Mouse (Mus musculus): Measurements from ENCODE around the gene Cacnb4.

The Cacnb4 gene

DNA sequence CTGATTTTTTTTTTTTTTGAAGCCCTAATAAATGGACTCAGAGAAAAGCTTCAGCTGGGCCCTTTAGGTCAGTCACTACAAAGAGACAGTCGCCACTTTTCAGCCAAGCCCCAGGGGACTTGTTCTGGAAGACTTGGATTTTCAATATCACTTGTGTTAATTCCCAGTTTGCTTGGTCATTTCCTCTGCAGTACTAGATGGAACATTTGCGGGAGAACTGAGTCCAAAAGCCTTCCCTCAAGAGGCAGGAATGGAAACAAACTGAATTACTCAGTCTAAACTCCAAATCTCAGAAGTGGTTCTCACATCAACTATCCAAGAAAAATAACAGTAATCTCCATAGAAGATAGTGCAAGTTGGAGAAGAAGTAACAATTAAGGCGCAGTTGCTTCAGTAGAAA lies 109.2 kb downstream of the Cacnb4 start:
- no peak for DNase-seq (ENCODE audit: low spot score)

DNA sequence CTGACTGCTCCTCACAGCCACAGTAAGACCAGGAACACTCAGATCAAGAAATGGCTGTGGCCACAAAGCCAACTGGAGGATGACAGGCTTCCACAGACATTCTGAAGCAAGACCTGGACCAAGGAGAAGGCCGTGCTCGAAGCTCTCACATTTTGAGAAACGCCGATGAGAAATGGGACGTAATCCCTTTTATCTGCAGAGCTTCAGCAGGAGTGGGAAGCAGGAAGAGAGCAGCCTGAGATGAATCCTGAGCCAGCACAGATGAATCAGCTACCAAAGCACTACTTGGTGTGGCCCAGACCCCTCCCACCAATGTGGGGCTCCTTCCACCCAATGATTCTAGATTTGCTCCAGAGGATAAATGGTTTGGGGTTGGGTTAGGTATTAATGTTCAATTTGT lies 113.4 kb downstream of the Cacnb4 start:
- DNase-seq (ENCODE audit: low spot score), result no peak

DNA sequence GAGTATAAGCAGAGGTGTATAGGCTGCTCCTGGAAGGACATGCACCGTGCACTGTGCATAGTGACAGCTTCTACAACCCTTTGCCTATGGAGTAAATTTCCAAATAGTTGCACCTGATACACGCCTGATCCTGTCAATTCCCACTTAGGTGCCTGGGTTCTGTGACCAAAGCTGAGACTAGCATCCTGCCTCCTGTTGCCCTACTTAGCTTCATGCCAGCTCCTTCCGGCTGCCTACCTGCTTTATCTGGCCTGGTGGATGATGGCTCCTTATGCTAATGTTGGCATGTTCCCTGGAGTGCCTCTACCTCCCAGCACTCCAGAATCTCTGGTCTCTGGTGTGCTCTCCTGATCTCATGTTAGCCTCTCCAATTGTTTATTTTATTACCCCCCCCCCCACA lies 114.3 kb downstream of the Cacnb4 start:
- no peak for DNase-seq (ENCODE audit: low spot score)

DNA sequence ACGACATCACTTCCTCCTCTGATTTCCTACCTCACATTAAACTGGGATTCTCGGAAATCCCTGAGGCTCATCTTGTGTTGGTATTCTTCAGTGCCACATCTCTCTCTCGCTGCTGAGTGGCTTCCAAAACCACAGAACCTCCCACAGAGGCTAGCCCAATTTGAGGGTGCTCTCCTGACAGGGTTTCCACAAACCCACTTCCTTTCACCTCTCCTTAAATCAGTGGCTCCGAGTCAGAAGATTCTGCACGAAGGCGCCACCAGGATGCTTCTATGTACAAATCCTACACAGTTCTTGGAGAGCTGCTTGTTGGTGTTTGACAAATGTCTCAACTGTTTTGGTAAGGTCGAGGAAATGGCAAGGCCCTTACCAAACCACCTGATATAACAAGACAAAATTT lies 115.5 kb downstream of the Cacnb4 start:
- no peak for DNase-seq (ENCODE audit: low spot score)

DNA sequence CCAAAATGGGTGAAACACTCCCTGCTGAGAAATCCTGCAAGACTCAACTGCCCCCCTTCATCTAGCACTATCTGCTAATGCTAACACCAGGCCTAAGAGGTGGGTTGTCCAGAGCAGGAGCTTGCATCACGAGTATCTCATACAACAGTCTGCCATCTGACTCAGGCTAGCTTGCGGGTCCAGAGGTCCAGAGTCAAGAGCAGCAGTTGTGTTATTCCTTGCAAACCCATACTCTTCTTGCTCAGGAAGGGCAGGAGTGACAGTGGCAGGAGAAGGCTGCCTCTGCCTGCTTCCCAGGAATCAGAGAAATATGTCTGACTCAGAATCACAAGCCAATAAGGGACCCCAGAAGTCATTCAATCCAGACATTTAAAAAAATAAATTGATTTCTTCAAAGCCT lies 116.4 kb downstream of the Cacnb4 start:
- DNase-seq (ENCODE audit: low spot score), result no peak

DNA sequence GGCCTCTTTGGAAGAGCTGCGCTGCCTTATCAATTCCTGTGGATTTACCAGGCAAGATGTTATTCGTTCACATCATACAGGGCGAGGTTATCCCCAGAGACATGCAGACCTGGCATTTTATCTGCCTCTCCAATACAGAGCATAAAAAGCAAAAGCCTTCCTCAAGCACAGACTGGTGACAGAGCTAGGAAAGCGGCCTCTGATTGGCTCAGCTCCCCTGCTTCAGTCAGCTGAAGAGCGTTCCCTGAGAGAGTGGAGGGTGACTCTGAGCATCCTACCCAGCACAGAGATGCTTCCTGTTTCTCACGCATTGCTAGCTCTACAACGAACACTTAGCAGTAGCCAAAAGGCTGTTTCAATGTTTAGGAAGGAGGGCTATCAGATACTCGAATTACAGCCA lies 118.2 kb downstream of the Cacnb4 start:
- no peak for DNase-seq (ENCODE audit: low spot score)

DNA sequence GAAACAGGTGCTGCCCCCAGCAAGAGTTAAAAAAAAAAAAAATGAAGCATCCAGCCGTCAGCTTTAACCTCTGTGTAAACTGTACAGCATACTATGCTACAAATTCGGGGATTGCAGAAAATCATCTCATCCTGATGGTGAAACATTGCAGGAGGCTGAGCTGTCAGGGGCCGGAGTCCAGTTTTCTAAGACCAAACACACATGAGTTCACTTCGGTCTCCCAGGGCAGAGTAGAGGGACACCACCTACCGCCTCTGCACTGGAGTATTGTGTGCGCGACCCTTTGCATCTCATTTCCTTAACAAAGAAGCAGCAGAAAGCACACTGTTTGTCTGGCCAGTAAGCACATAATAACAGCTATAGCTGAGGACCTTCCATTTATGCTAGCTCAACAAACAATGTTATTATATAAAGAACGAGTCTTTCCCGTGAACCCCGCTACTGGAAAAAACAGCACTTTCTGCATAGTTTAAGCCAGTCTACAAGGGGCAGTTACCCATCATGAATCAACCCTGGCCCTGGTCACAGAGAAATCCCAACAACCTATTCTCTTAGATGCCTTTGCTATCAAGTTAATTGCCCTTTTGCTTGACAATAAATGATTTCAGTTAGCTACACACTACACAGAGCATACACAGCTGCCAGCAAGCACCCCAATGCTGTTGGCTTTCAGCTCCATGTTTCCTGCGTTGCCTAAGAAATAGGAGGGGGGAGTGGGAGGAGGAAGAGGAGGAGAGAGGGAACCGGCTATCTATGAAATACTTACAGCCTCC lies 118.9 kb downstream of the Cacnb4 start:
- no peak for DNase-seq (ENCODE audit: low spot score)

DNA sequence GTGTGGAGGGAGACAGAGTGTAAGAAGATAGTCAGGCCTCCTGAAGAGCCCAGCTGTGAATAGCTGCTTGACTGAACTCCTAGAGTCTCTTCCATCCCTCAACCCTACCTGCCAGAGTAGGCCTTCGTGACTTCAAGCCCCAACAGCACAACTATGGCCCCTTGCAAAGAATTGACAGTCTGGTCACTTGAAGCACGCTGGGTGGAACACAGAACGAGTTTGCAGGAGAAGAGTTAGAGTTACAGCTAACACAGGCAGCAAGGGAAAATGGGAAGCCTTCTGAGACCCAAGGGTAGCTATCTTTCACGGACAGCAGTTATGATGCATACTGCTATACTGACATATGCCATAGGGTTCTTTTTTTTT lies 119.7 kb downstream of the Cacnb4 start:
- DNase-seq (ENCODE audit: low spot score), result no peak

DNA sequence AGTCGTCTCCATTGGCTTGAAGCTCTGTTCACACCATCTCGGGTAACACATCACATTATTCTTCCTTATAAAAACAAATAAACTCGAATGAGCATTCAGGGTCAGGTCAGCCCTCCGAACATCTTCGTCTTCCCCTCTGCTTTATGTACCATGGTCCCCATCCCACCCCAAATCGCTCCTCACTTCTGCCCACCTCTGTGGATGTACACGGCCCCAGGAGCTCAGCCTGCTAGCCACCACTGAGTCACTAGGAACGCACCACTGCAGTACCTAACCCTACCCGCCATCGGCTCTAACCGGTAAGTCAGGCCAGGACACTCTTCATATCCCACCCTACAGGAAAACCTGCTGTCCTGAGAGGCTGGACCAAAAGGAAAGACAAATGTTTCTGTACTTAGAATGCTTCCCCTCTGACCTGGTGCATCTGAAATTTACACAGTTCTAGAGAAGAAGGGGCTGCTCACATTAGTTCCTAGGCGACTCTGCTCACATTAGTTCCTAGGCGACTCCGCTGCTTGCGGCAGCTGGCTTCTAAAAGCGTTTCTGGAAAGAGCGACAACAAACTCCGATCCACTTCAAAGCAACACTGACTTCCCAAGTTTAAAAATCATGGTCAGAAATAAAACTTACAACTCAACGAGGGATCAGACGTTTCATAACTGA lies 120.2 kb downstream of the Cacnb4 start:
- no peak for DNase-seq (ENCODE audit: low spot score)

DNA sequence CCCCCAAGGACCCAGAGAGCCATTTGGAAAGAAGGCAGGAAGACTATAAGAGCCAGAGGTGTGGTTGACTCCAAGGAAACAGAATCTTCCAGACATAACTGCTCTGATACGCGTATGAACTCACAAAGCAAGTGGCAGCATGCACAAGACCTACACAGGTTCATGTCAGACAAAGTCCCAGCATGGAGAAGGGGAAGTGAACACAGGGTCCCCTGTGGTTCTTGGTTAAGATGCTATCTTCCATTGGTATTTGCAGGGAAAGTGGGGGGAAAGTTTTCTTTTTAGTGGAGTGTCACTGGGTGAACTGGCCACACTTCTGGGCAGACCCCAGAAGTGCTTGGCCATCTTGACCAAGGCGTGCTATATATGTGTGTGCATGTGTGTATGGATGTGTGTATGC lies 128.2 kb downstream of the Cacnb4 start:
- no peak for DNase-seq (ENCODE audit: low spot score)

DNA sequence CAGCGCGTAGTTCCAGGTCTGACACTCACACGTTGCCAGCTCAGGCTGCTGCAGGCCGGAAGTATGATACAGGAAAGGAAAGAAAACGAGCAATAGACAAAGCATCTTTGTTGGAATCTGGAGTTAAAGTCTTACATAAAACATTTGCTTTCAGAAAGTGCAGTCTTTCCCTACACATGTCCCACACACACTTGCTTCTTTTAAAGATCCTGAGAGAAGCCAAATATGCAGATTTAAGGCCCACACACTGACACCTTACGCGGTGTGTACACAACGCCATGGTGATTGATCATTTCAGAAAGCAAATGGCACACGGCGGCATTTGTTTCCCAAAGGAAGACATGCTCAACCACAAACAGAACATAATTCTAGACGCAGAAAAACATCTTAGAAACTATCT lies 129.3 kb downstream of the Cacnb4 start:
- no peak for DNase-seq (ENCODE audit: low spot score)

DNA sequence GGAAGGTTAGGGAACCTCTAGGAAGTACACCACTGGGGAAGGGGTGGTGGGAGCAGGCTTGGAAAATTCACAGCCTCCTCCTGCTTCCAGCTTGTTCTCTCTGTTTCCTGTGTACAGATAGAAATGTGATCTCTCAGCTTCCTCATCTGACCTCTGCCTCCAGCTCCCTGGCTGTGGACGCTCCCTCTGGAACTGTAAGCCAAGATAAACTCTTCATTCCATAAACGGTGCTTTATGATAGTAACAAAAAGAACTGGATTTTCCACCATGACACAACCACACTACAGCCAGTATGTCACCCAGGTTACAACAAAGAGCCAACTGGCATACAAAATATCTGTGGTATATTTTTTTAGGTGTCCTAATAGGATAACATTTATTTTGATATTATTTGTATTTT lies 132.1 kb downstream of the Cacnb4 start:
- DNase-seq (ENCODE audit: low spot score), result no peak

DNA sequence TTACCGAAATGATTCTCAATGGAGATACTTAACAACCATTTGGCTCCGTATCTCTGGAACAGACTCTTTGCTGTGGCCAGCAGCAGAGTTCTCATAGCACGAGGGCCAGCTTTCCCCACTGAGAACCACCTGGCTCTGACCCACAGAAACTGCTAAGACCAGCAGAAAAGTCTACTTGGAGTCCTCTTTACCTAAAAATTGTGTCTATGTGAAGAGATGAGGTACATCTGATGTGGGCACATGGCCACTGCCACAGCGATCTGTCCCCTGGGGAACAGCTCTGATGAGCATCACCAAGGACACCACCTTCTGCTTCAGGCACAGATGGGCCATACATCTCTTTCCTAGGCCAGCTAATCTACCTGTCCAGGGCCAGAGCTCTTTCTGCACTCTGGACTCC lies 135.6 kb downstream of the Cacnb4 start:
- no peak for DNase-seq (ENCODE audit: low spot score)

DNA sequence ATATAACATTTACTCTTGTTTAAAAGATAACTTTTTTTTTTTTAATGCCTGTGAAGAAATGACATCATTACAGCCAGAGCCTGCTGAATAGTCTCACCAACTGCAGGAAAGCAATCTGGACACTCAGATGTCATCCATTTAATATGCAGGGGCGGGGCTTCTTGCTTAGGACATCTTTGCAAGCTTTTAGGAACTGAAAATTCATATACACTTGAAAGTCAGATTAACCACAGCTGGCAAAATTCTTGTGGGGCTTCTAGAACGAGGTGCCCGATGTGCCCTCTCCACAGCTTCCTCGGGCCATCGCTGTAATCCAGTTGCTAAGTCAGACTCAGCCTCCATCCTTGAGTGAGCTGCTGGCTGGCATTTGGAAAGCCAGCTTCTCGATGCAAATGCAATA lies 137.3 kb downstream of the Cacnb4 start:
- no peak for DNase-seq (ENCODE audit: low spot score)

DNA sequence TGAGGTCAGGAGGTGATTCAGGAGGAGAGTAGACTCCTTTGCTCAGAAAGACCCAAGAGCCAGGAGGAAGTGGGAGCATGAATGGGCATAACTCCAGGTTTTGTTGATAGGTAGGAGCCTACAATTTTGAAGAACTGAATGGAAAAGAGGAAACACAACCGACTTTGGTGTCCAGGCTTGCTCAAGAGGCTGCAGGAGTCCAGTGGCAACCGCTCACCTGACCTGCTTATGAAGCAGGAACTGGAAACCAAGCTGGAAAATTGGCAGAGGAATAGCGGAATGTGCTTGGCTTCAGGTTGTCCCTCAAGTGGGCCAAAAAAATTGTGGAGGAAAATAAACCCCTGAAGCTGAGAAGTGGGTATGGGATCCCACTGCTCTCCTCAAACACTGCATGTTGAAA lies 139.0 kb downstream of the Cacnb4 start:
- no peak for DNase-seq (ENCODE audit: low spot score)

DNA sequence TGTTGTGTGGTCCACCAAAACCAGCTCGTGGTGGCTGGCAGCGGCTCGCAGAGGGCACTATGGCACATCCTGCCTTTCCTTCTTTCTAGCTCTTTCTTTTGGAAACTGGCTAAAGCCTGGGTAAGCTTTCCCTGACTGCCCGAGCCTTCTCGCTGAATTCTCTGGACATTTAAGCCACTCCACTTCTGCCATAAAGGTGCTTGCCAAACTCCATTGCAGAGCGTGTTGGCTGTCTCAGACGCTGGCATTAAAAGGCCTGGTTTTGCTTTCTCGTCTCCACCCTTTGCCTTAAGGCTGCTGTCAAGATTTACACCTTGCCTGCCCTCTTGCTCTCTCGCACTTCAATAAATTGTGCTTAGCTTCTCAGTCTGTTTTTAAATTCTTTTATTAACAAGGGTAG lies 139.5 kb downstream of the Cacnb4 start:
- DNase-seq (ENCODE audit: low spot score), result no peak

DNA sequence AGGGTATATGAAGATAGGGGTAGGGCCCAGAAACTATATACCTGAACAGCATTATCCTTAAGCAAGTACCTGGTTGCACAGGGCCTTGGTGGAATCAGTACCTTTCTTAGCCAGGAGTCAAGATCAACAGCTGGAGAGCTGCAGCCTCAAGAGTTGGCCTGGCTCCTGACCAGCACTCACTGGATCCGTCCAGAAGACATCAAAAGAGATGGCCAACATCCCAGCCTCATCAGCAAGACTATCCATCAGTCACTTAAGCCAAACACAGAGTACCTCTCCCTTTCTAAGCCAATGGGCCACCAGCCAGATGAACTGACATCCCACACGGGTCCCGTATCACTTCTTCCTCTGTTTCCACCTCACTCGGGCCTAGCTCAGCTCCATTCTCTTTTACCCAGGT lies 140.1 kb downstream of the Cacnb4 start:
- DNase-seq (ENCODE audit: low spot score), result no peak

DNA sequence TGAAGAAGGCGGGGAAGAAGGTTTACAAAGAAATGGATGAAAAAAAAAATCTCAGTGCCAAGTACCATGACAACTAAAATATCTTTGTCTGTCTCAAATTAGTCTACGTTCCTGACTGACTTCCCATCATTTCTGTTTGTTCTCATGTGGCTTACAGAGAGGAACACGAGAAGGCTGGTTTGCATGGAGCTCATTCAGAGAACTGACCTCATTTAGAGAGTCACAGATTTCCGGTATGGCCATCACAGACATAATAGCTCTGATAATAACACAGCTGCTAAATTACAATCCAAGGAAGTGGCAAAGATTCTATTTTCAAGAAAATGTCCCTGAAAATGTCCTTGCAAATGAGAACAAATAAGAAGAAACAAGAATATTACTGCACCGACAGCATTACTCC lies 142.9 kb downstream of the Cacnb4 start:
- no peak for DNase-seq (ENCODE audit: low spot score)

DNA sequence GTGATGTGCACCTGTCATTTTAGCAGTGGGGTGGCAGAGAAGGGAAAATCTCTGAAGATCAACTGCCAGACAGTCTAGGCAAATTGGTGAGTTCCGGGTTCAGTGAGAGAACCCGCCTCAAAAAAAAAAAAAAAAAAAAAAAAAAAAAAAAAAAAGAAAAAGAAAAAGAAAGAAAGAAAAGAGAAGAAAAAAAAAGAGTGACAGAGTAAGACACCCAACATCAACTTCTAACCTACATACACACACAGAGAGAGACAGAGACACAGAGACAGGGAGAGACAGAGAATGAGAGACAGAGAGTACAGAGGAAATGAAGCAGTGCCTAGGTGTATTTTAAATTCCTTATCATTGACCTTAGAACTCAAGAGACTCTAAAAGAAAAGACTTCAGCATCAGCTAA lies 146.1 kb downstream of the Cacnb4 start:
- no peak for DNase-seq (ENCODE audit: low spot score)

DNA sequence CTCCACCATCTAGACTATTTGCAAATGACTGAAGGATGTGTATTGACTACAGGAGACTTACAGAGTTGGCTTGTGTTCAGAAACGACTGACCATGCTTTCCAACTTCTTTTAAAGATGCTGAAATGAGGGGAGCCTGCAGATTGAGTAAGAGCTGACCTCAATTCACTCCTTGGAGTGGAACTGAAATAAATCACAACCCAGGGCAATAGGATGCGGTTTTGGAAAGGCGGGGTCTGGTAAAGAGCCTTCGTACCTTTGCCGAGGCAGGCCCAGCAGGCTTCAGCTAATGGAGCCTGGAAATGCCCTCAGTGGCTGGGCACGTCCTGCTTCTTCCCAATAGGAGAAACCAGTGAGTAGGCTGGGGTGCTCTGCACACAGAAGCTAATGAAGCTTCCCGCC lies 147.4 kb downstream of the Cacnb4 start:
- DNase-seq (ENCODE audit: low spot score), result no peak

DNA sequence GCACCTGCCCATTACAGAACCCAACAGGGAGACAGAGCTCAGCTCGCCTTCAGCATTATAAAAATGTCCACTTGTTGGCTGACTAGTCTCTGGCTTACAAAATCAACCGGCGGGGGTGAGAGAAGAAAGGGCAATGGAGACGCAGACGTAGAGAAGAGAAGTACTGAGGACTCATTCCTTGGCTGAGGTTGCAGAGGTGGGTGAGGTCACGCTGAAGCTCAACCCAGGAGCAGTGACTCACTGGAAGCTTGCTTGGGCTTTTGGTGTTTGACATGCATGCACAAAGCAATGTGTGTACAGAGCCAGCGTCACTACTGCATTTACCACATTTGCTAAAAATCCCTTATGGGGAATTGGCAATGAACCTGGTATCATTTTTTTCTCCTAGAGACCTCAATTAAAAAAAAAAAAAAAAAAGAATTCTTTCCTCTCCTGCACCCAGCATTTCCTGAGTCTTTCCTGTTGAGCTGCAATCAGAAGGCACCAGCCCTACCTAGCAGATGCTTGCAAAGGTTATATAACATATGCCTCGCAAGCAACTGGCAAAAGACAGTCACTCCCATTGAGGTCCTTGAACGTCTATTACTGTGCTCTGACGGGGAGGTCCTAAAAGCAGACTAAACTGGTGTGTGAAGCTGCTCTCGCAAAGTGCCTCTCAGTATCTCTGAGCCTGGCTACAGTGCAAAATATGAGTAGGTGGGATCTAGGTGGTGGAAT lies 150.6 kb downstream of the Cacnb4 start:
- no peak for DNase-seq (ENCODE audit: low spot score)

DNA sequence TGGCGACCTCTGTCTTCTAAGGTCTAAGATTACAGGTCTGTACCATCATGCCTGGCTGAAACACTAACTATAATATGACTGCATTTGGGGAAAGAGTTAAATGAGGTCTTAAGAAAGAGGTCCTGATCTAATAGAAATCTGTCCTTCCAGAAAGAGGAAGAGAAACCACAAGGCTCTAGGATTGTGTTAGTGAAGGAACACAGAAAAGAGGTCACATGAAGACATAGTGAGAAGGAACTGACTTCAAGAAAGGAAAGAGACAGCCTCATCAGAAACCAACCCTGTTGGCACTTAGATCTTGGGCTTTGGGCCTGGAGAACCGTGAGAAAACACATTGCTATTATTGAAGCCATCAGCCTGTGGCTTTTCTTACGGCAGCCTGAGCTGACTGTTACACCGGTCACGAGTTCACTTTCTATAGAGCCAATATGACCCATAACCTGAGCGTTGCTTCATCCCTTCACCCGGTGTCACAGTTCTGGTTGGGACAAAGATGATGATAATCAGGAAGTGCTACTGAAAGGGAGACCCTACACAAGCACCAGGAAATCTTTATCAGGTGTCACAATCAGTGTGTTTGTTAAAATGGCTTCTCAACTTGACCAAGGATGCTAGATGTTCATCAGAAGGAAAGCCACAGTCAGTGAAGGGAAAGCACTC lies 153.4 kb downstream of the Cacnb4 start:
- DNase-seq (ENCODE audit: low spot score), result no peak

DNA sequence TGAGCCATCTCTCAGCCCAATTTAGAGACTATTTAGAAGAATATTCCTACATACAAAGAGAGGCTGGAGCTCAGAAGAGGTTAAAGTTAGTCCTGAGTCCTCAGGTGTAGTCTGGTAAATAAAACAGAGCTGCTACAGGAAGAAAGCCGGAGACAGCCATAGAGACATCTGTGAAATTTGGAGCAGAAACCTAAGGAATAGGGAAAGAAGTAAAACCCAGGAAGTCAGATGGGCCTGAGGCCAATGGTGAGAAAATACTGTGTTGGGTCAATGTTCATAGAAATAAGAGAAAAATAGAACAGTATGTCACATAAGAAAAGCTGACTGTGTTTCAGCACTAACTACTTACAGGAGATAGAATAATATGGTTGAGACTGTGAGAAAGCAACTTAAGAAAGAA lies 155.6 kb downstream of the Cacnb4 start:
- no peak for DNase-seq (ENCODE audit: low spot score)

Data from MN1 (cell line).